Mouse (Mus musculus) liver, adult 2 months (tissue): Measurements from ENCODE around the gene Gm20388. TPM values are rescaled to one million over a fixed set of nuclear protein-coding genes. Genes with fewer than 3 reads are reported as not detected.

Experiments used
- DNase-seq: peaks from one replicate; pipeline ENCODE4 v3.0.0-alpha.2; 2011; ENCODE audit warnings: low read depth, low spot score; ENCODE audit errors: extremely low read depth
- H3K27ac ChIP-seq: fragments of 200-500 bp; replicated peaks from 2 replicates; pipeline ENCODE4 v1.5.1; 2012; ENCODE audit warnings: low read depth, mild to moderate bottlenecking, control low read depth, inconsistent platforms, low read length; ENCODE audit not compliant: insufficient read depth
- H3K27me3 ChIP-seq: fragments of 200-500 bp; 2 replicates; pipeline ENCODE4 v1.6.1; 2012; ENCODE audit warnings: mild to moderate bottlenecking, moderate library complexity, low read length, inconsistent platforms; ENCODE audit not compliant: control insufficient read depth, insufficient read depth
- H3K36me3 ChIP-seq: fragments of 200-500 bp; 2 replicates; pipeline ENCODE4 v1.6.1; 2012; ENCODE audit warnings: low read length, inconsistent platforms; ENCODE audit not compliant: control insufficient read depth, insufficient read depth
- H3K4me1 ChIP-seq: fragments of 200-500 bp; 2 replicates; pipeline ENCODE4 v1.6.1; 2011; ENCODE audit warnings: low read length; ENCODE audit not compliant: control insufficient read depth, insufficient read depth
- H3K4me3 ChIP-seq: fragments of 200-500 bp; 2 replicates; pipeline ENCODE4 v1.5.1; 2011; ENCODE audit warnings: low read depth, mild to moderate bottlenecking, control low read depth, low read length, moderate library complexity; ENCODE audit not compliant: insufficient read depth
- H3K79me2 ChIP-seq: fragments of 200-500 bp; 2 replicates; pipeline ENCODE4 v1.6.1; 2012; ENCODE audit warnings: inconsistent platforms, mild to moderate bottlenecking, low read length, moderate library complexity; ENCODE audit not compliant: control insufficient read depth, insufficient read depth
- H3K9ac ChIP-seq: fragments of 200-500 bp; 2 replicates; pipeline ENCODE4 v1.6.1; 2012; ENCODE audit warnings: low read depth, mild to moderate bottlenecking, control low read depth, inconsistent platforms, low read length
- CTCF ChIP-seq: fragments of 200-500 bp; IDR thresholded peaks from 2 replicates; pipeline ENCODE4 v1.5.1; 2011; ENCODE audit warnings: low read depth, low read length, control low read depth
- POLR2A ChIP-seq: fragments of 200-500 bp; IDR thresholded peaks from 2 replicates; pipeline ENCODE4 v1.6.1; 2011; ENCODE audit warnings: low read length, control low read depth; ENCODE audit not compliant: insufficient read depth; ENCODE audit errors: extremely low read depth
- WGBS: fragments of 180-500 bp; shearing (Covaris S2); methylation state at CpG from one replicate; pipeline ENCODE4 v1.1.7; 2018; 5-methylcytosine and 5-hydroxymethylcytosine counted together
- polyA plus RNA-seq: library from polyadenylated mRNA; depleted of rRNA; stranded (reverse); fragments of >200 nt; gene quantifications from 2 replicates; pipeline ENCODE4 v1.2.3, GENCODE M21; 2012
- total RNA-seq: library from RNA; depleted of rRNA; stranded (reverse); fragments of >200 nt; gene quantifications from 2 replicates; pipeline ENCODE4 v1.2.3, GENCODE M21; 2014

Gene Gm20388
- total and polyA plus RNA-seq, 2 experiments, result 6.4 to 19.9 TPM

DNA sequence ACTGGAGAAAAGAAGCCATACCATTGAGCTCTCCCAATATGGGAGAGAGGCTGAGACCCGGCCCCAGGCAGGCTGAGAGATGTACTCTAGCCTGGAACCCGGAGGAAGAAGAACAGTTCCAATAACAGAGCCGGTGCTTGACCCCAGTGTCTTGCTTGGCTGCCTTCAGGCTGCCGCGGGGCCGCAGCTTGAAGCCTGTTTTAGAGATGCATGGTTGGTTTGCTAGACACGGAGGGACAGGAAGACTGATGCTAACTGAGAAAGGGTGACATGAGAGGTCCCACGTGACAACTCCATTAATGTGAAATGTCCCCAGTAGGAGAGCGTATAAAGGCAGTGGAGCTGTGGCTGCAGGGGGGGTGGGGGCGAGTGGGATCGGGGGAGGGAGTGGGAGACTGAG is 438.3 kb downstream of the Gm20388 start:
- H3K79me2 ChIP-seq, result 0 out of 2 replicates have a peak, but pooled peaks cover 4% of the 10 kb centered on the region
- H3K4me3 ChIP-seq, result no peak overlapping the region
- 88% methylated on average over 11 of the region's 11 CpGs for WGBS
- no peaks in the 10 kb centered on the region for H3K36me3 ChIP-seq
- no peaks in the 10 kb centered on the region for H3K27me3 ChIP-seq
- no peak overlapping the region for H3K9ac ChIP-seq
- TF ChIP-seq CTCF (no peak), POLR2A (no peak)
- H3K4me1 ChIP-seq, result peaks cover 18% of the 10 kb centered on the region
- H3K27ac ChIP-seq, result 0 out of 2 replicates have a peak overlapping the region, but pooled peaks have one; percentile 47
- DNase-seq, result no peak

DNA sequence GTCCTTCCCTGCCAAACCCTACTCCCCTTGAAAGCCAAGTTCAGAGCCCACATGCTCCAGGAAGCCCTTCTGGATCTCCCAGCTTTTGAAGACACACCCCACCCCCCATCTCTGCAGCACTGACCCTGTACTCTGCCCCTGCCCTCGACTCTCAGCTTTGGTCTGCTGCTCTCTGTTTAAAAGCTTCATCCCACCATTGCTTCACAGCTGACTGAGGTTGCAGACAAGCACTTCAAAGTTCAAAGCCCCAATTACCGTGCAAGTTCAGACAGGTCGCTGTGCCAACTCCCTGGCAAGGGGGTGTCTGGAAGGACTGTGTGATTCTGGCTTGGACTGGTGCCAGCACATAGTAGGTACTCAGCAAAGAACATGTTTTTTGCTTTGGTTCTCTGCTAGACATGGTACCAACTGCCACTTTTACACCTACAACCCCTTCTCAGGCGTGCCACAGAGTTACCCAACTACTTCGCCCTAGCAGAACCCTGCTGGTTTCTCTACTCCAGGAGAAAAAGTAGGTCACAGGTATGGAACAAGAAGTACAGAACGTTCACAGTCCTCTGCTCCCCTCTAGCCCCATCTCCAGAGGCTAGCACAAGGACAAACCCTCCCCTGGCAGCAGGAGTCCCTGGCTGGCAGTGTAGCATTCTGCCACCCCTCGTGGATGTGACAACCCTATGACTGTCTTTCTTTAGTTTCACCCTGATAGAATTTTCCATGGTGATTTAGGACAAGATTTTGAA is 440.9 kb downstream of the Gm20388 start:
- H3K4me3 ChIP-seq, result no peak overlapping the region
- no peaks in the 10 kb centered on the region for H3K36me3 ChIP-seq
- H3K79me2 ChIP-seq, result no peaks in the 10 kb centered on the region
- no peaks in the 10 kb centered on the region for H3K27me3 ChIP-seq
- H3K9ac ChIP-seq, result no peak overlapping the region
- H3K4me1 ChIP-seq, result peaks cover 18% of the 10 kb centered on the region
- TF ChIP-seq POLR2A (no peak), CTCF (no peak)
- 24% methylated on average over 7 of the region's 7 CpGs for WGBS
- peak overlapping the region; percentile 42; the same call in 1 of the 2 replicates for H3K27ac ChIP-seq
- peak; percentile 81 for DNase-seq

DNA sequence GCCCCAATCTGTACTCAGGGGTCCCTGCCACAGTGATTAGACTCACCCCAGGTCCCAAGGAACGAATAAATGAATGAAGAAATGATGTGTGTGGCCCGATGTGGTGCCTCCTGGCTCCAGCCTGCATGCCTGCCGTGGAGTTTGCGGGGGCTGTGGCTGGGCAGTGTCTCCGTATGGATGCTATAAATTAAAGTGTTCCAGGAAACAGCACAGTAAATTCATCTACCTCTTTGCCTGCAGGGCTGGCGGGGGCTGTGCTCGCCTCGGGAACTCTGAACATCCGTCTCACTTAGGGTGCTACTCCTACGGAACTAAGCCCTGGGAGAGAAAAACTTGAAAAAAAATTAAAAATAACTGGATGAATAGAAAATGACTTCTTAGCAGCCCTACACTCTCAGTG is 441.5 kb downstream of the Gm20388 start:
- 92% methylated on average over 10 of the region's 10 CpGs for WGBS
- DNase-seq, result no peak
- H3K9ac ChIP-seq, result no peak overlapping the region

DNA sequence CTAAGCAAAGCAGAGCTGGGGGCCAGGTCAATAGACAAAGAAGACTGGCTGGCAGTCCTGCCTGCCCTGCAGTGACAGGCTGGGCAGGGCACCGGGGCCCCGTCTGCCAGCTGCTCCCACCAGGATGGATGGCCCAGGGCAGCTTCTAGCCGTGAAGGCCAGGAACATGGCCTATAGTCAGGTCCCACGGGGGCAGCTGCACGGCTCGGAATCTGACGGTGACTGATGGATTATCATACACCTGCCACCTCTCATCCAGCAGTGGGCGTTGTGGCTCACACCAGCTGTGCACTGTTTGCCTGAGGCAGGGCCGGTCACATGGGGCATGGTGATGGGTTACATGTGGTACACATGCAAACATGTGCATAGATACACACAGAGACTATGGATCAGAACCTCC is 445.4 kb downstream of the Gm20388 start:
- 69% methylated on average over 9 of the region's 9 CpGs for WGBS
- no peak overlapping the region for H3K4me3 ChIP-seq

More for the DNA sequence above, 441.5 kb downstream of the Gm20388 start:
- no peaks in the 10 kb centered on the region for H3K36me3 ChIP-seq
- H3K27ac ChIP-seq, result no peak overlapping the region
- no peaks in the 10 kb centered on the region for H3K27me3 ChIP-seq
- H3K4me1 ChIP-seq, result peaks cover 18% of the 10 kb centered on the region
- no peaks in the 10 kb centered on the region for H3K79me2 ChIP-seq
- no peak overlapping the region for H3K4me3 ChIP-seq
- TF ChIP-seq POLR2A (no peak), CTCF (no peak)

DNA sequence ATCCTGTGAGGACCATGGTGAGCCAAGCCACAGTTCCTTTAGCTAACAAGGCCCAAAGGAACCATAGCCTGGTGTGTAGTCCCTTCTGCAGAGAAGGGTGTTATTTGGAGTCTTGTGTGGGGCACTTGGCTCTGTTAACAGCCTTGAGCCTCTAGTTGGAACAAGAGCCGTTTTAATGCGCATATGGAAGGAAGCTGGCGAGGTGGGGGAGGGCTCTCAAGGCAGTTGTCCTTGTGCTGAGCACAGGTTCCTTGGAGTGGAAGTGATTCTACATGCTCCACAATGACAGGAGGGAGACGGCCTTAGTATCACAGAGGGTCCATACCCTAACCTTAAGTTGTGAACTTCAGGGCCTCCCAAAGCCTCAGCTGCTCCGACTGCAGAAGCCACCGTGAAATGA is 446.9 kb downstream of the Gm20388 start:
- WGBS, result 90% methylated on average over 6 of the region's 6 CpGs
- Histone ChIP-seq H3K36me3 (no peaks in the 10 kb centered on the region), H3K79me2 (no peaks in the 10 kb centered on the region), H3K27me3 (no peaks in the 10 kb centered on the region), H3K4me3 (no peak overlapping the region), H3K9ac (no peak overlapping the region), H3K4me1 (no peaks in the 10 kb centered on the region), H3K27ac (no peak overlapping the region)
- DNase-seq, result no peak
- no peak for TF ChIP-seq POLR2A
- TF ChIP-seq CTCF, result no peak

More for the DNA sequence above, 445.4 kb downstream of the Gm20388 start:
- Histone ChIP-seq H3K4me1 (peaks cover 6% of the 10 kb centered on the region), H3K79me2 (no peaks in the 10 kb centered on the region), H3K27me3 (no peaks in the 10 kb centered on the region), H3K9ac (no peak overlapping the region), H3K36me3 (no peaks in the 10 kb centered on the region), H3K27ac (no peak overlapping the region)
- no peak for DNase-seq
- TF ChIP-seq CTCF (no peak), POLR2A (no peak)

DNA sequence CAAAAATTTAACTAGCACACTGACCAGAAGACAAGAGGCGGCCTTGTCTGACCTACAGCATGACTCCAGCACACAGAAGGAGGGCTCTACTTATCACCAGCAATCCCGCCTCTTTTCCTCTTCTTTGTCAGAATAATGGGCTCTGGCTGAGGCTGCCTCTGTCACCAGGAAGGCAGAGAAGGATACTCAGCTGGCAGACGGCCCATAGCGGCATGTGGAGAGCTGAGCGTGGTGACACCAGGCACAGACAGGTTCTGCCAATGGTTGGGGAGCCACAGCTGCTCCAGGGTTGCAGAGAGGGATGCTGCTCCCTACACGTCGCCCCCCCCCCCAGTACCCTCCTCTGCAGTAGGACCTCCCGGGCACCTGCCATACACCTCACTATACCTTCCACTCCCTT is 450.7 kb downstream of the Gm20388 start:
- WGBS, result 86% methylated on average over 8 of the region's 8 CpGs
- H3K79me2 ChIP-seq, result no peaks in the 10 kb centered on the region
- H3K27me3 ChIP-seq, result no peaks in the 10 kb centered on the region
- no peak overlapping the region for H3K4me3 ChIP-seq
- no peak overlapping the region for H3K9ac ChIP-seq
- H3K36me3 ChIP-seq, result no peaks in the 10 kb centered on the region
- DNase-seq, result no peak
- H3K27ac ChIP-seq, result no peak overlapping the region
- H3K4me1 ChIP-seq, result peaks cover 10% of the 10 kb centered on the region
- TF ChIP-seq POLR2A (no peak), CTCF (no peak)
